Mouse (Mus musculus): ENCODE results near the gene Cdc42se2. TPM values are rescaled to one million over a fixed set of nuclear protein-coding genes. Genes with fewer than 3 reads are reported as not detected.
A peak's percentile ranks its signal among the peaks of the same experiment; 100 is the strongest.

The Cdc42se2 gene
- polyA plus RNA-seq, 1 experiment from 2014 or later: 184 TPM

DNA sequence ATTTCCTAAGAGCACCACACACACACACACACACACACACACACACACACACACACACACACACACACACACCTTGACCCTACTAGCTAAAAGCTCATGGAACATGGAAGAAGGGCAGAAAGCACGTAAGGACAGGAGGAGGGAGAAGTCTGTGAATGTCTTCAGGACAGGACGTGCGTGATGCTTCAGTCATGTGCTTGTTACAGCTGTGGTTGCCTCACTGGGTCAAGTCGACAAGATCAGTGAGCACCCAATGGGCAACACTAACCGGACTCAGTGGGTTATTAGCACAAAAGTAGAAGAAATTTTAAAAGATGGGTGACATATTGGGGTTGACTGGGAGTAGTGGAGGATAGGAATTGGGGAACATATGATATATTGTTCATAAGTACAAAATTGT lies 17.6 kb downstream of the Cdc42se2 start:
- Histone ChIP-seq H3K9ac (replicated peaks; ENCODE audit: low read depth, low read length) (no peak overlapping the region), H3K9me3 (ENCODE audit: control insufficient read depth, low read length) (no peaks in the 10 kb centered on the region), H3K36me3 (ENCODE audit: control insufficient read depth, insufficient read depth) (no peaks in the 10 kb centered on the region), H3K4me1 (replicated peaks; ENCODE audit: control insufficient read depth, insufficient read depth, low read length) (peaks cover 13% of the 10 kb centered on the region), H3K27ac (ENCODE audit: low read length) (no peak overlapping the region), H3K27me3 (replicated peaks; ENCODE audit: control insufficient read depth, insufficient read depth, low read length) (no peaks in the 10 kb centered on the region), H3K4me3 (replicated peaks; ENCODE audit: low read length) (no peak overlapping the region), H3K4me2 (ENCODE audit: low read length) (no peak overlapping the region)
- no peak for ATAC-seq
- 81% methylated on average over 5 of the region's 5 CpGs for WGBS

DNA sequence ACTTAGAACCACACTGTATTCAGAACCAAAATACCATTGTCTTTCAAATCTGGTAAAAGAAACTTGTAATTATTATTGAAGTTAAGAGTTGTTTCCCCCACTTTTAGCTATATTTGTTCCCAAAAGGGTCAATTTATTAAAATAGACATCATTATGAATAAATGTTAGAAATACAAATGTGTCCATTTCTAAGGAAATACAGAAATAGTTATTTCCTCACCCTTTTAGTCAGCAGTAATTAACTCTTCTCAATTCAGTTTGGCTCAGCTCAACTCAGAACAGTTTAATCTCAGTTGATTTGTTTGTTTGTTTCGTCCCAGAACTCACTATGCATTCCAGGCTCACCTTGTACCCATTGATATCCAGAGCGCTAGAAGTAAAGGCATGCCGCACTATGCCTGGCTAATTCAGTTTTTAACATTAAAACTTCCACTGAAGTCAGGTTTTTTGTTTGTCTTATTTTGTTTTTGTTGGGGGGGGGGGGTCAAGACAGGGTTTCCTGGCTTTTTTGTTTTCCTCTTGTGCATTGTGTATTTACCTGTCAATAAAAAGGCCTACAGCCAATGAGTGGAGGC lies 19.3 kb downstream of the Cdc42se2 start:
- H3K27me3 ChIP-seq (replicated peaks; ENCODE audit: control insufficient read depth, insufficient read depth, low read length): no peaks in the 10 kb centered on the region
- ATAC-seq: no peak
- no peak overlapping the region for H3K27ac ChIP-seq (ENCODE audit: low read length)
- H3K36me3 ChIP-seq (ENCODE audit: control insufficient read depth, insufficient read depth): no peaks in the 10 kb centered on the region
- no peak overlapping the region for H3K4me2 ChIP-seq (ENCODE audit: low read length)
- 45% methylated on average over 3 of the region's 3 CpGs for WGBS
- H3K9ac ChIP-seq (replicated peaks; ENCODE audit: low read depth, low read length): no peak overlapping the region
- no peaks in the 10 kb centered on the region for H3K9me3 ChIP-seq (ENCODE audit: control insufficient read depth, low read length)
- H3K4me3 ChIP-seq (replicated peaks; ENCODE audit: low read length): no peak overlapping the region
- peaks cover 13% of the 10 kb centered on the region for H3K4me1 ChIP-seq (replicated peaks; ENCODE audit: control insufficient read depth, insufficient read depth, low read length)

DNA sequence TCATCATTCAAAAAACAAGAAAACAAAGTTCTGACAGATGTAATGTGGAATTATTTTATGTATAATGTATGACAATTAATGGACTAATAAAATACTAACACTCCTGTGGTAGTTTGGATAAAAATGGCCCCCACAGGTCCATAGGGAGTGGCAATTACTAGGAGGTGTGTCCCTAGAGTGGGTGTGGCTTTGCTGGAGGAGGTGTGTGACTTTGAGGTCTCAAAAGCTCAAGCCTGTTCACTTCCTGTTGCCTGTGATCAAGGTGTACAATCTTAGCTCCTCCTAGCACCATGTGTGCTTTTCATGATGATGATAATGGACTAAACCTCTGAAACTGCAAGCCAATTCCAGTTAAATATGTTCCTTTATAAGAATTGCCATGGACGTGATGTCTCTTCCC lies 22.7 kb downstream of the Cdc42se2 start:
- Histone ChIP-seq H3K9me3 (ENCODE audit: control insufficient read depth, low read length) (no peaks in the 10 kb centered on the region), H3K4me1 (replicated peaks; ENCODE audit: control insufficient read depth, insufficient read depth, low read length) (peaks cover 13% of the 10 kb centered on the region), H3K36me3 (ENCODE audit: control insufficient read depth, insufficient read depth) (no peaks in the 10 kb centered on the region), H3K4me2 (ENCODE audit: low read length) (no peak overlapping the region), H3K9ac (replicated peaks; ENCODE audit: low read depth, low read length) (no peak overlapping the region), H3K27ac (ENCODE audit: low read length) (no peak overlapping the region), H3K4me3 (replicated peaks; ENCODE audit: low read length) (no peak overlapping the region), H3K27me3 (replicated peaks; ENCODE audit: control insufficient read depth, insufficient read depth, low read length) (no peaks in the 10 kb centered on the region)
- 89% methylated on average over 1 of the region's 1 CpGs for WGBS
- ATAC-seq: no peak

DNA sequence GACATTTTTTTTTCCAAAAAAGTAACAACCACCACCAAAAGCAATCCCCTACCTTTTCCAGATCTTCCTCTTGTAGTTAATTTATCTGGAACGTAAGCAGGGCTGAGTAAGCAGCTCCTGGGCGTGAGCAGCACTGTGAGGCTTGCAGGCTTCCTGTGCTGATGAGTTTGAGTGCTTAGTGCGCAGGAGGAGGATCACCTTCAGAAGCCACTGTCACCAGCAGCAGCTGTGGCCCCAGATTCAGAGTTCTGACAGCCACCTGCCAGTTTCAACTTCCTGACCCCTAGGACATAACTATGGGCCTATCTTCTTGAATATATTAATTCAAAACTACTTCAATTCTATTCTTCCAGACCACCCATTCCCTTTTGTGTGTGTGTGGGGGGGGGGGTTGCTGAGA lies 23.4 kb downstream of the Cdc42se2 start:
- WGBS: 77% methylated on average over 3 of the region's 3 CpGs
- no peak overlapping the region for H3K27ac ChIP-seq (ENCODE audit: low read length)
- no peaks in the 10 kb centered on the region for H3K27me3 ChIP-seq (replicated peaks; ENCODE audit: control insufficient read depth, insufficient read depth, low read length)
- H3K9me3 ChIP-seq (ENCODE audit: control insufficient read depth, low read length): no peaks in the 10 kb centered on the region
- H3K4me3 ChIP-seq (replicated peaks; ENCODE audit: low read length): no peak overlapping the region
- H3K9ac ChIP-seq (replicated peaks; ENCODE audit: low read depth, low read length): no peak overlapping the region
- no peaks in the 10 kb centered on the region for H3K36me3 ChIP-seq (ENCODE audit: control insufficient read depth, insufficient read depth)
- ATAC-seq: no peak
- peaks cover 12% of the 10 kb centered on the region for H3K4me1 ChIP-seq (replicated peaks; ENCODE audit: control insufficient read depth, insufficient read depth, low read length)
- no peak overlapping the region for H3K4me2 ChIP-seq (ENCODE audit: low read length)

DNA sequence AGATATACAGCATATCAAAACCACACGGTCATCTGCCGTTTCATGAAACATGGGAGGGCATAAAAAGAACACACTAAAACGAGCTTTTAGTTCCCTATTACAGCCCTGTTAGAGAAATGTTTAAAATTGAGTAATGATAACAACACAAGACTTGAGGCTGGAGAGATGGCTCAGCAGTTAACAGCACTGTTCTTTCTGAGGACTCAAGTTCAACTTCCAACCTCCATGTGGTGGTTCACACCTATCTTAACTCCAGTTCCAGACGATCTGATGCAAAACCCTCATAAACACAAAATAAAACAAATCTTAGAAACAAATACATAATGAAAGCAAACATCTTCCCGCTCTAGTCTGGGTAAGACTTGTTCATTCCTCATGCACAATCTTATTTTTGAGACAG lies 24.7 kb downstream of the Cdc42se2 start:
- Histone ChIP-seq H3K9me3 (ENCODE audit: control insufficient read depth, low read length) (no peaks in the 10 kb centered on the region), H3K27ac (ENCODE audit: low read length) (no peak overlapping the region), H3K4me3 (replicated peaks; ENCODE audit: low read length) (no peak overlapping the region), H3K9ac (replicated peaks; ENCODE audit: low read depth, low read length) (no peak overlapping the region), H3K4me2 (ENCODE audit: low read length) (no peak overlapping the region), H3K36me3 (ENCODE audit: control insufficient read depth, insufficient read depth) (no peaks in the 10 kb centered on the region), H3K27me3 (replicated peaks; ENCODE audit: control insufficient read depth, insufficient read depth, low read length) (no peaks in the 10 kb centered on the region), H3K4me1 (replicated peaks; ENCODE audit: control insufficient read depth, insufficient read depth, low read length) (peaks cover 15% of the 10 kb centered on the region)
- ATAC-seq: no peak
- WGBS: 92% methylated on average over 5 of the region's 5 CpGs

DNA sequence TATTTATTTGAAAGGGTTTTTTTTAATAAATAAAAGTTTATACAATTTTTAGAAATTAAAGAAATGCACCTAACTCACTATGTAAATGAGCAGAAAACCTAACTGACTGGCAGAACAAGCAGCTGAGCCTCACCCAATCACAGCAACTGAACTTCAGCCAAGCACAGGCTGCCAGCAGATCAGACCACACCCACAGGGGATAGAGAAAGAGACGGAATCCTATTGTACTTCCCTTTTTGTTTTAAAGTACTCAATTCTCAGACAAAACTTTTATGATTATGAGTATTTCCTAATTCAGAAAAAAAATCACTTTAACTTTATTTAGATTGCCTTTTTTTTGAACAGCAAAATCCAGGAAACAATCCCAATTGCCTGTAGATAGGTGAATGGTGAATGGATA lies 29.5 kb downstream of the Cdc42se2 start:
- H3K4me1 ChIP-seq (replicated peaks; ENCODE audit: control insufficient read depth, insufficient read depth, low read length): peaks cover 37% of the 10 kb centered on the region
- no peak overlapping the region for H3K9ac ChIP-seq (replicated peaks; ENCODE audit: low read depth, low read length)
- no peaks in the 10 kb centered on the region for H3K27me3 ChIP-seq (replicated peaks; ENCODE audit: control insufficient read depth, insufficient read depth, low read length)
- no peak overlapping the region for H3K27ac ChIP-seq (ENCODE audit: low read length)
- H3K9me3 ChIP-seq (ENCODE audit: control insufficient read depth, low read length): no peaks in the 10 kb centered on the region
- 3% methylated on average over 1 of the region's 1 CpGs for WGBS
- no peak overlapping the region for H3K4me2 ChIP-seq (ENCODE audit: low read length)
- peaks cover 2% of the 10 kb centered on the region; the same call in 1 of the 2 replicates for H3K36me3 ChIP-seq (ENCODE audit: control insufficient read depth, insufficient read depth)
- no peak for ATAC-seq
- H3K4me3 ChIP-seq (replicated peaks; ENCODE audit: low read length): no peak overlapping the region

DNA sequence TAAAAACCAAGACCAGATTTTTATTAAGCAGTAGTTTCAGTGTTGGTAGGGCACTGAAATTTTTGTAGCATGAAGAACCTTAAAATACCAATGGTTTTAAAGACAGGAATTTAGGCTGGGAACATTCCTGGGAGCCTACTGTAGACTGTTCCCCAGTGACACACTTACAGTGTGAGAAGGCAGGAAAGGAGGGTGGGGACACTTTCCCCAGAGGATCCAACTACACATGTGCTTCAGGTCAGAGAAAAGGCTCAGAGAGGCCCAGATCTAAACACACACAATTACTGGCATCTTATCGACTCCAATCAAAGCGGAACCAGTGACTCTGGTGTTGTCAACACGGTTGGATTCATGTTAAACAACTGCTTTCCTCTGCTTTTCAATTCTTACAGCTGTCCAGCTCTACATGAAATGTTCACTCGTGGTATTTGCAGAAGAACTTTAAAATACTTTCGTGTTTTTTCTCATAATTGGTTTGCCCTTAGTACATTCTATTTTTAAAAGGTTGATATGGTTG lies 32.3 kb downstream of the Cdc42se2 start:
- Histone ChIP-seq H3K9ac (replicated peaks; ENCODE audit: low read depth, low read length) (no peak overlapping the region), H3K27ac (ENCODE audit: low read length) (peak overlapping the region; percentile 93), H3K36me3 (ENCODE audit: control insufficient read depth, insufficient read depth) (peaks cover 5% of the 10 kb centered on the region; the same call in 1 of the 2 replicates), H3K4me2 (ENCODE audit: low read length) (no peak overlapping the region), H3K9me3 (ENCODE audit: control insufficient read depth, low read length) (no peaks in the 10 kb centered on the region), H3K4me1 (replicated peaks; ENCODE audit: control insufficient read depth, insufficient read depth, low read length) (peaks cover 35% of the 10 kb centered on the region), H3K27me3 (replicated peaks; ENCODE audit: control insufficient read depth, insufficient read depth, low read length) (no peaks in the 10 kb centered on the region), H3K4me3 (replicated peaks; ENCODE audit: low read length) (no peak overlapping the region)
- WGBS: 26% methylated on average over 5 of the region's 5 CpGs
- no peak for ATAC-seq

DNA sequence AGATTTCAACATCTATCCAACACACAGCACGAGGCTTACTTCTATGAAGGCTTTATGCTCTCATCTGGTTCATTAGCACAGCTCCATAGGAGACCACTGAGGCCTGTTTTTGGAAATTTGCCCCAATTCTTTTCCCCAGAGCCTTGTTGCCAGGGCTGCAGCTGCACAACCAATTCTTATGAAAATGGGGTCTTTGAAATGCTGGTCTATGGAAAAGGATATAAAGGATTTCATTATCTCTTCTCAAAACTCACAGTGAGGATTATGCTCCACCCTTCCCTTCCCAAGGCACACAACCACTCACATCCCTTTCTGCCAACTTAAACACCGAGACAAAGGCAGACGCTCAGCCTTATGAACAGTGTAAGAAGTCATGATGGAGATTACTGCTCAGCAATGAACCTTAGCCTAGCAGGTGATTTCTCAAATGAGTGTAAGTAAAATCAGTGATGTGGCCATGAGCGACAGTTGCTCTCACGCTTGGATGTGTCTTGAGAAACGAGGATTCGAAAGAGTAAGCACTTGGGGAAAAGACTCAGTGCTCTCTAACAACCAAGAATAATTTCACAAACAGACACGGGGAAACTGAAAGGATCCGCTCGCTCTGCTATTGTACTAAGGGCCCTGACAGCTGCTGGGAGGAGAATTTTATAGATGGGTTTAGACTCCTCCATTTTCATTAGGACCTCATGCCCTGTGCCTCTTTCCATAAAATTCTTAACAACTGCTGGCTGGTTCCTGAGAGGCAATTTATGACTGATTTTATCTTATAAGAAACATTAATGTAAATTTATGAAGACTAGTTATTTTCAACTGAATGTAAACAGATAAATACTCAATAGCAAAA lies 33.0 kb downstream of the Cdc42se2 start:
- 2% methylated on average over 10 of the region's 10 CpGs for WGBS
- H3K27ac ChIP-seq (ENCODE audit: low read length): peak overlapping the region; percentile 93
- H3K9me3 ChIP-seq (ENCODE audit: control insufficient read depth, low read length): no peaks in the 10 kb centered on the region
- peak overlapping the region; percentile 30; the same call in 1 of the 2 replicates for H3K9ac ChIP-seq (replicated peaks; ENCODE audit: low read depth, low read length)
- no peak overlapping the region for H3K4me3 ChIP-seq (replicated peaks; ENCODE audit: low read length)
- peak overlapping the region; percentile 36 for H3K4me2 ChIP-seq (ENCODE audit: low read length)
- peaks cover 35% of the 10 kb centered on the region for H3K4me1 ChIP-seq (replicated peaks; ENCODE audit: control insufficient read depth, insufficient read depth, low read length)
- peaks cover 5% of the 10 kb centered on the region; the same call in 1 of the 2 replicates for H3K36me3 ChIP-seq (ENCODE audit: control insufficient read depth, insufficient read depth)
- peak; percentile 94 for ATAC-seq
- H3K27me3 ChIP-seq (replicated peaks; ENCODE audit: control insufficient read depth, insufficient read depth, low read length): no peaks in the 10 kb centered on the region

DNA sequence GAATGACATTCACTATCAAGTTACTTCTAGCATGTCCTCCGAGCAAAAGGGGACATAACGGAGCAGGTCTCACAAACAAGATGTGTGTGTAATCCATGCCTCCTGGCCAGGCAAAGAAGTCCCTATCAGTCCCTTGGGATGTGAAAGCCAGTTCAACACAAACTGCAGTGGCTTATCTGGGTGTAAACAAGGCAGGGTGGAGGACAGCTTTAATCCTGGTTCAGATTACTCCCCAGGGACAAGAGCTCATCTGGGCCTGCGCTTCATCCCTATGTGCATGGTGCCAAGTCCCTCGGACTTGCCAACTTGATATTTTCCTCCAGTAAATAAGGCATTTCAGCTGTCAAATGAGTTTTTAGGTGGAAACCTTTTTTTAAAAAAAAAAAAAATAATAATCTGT lies 36.0 kb downstream of the Cdc42se2 start:
- no peak overlapping the region for H3K4me2 ChIP-seq (ENCODE audit: low read length)
- 62% methylated on average over 4 of the region's 4 CpGs for WGBS
- no peak overlapping the region for H3K4me3 ChIP-seq (replicated peaks; ENCODE audit: low read length)
- no peak for ATAC-seq
- peaks cover 5% of the 10 kb centered on the region; the same call in 1 of the 2 replicates for H3K36me3 ChIP-seq (ENCODE audit: control insufficient read depth, insufficient read depth)
- no peaks in the 10 kb centered on the region for H3K27me3 ChIP-seq (replicated peaks; ENCODE audit: control insufficient read depth, insufficient read depth, low read length)
- no peaks in the 10 kb centered on the region for H3K9me3 ChIP-seq (ENCODE audit: control insufficient read depth, low read length)
- no peak overlapping the region for H3K9ac ChIP-seq (replicated peaks; ENCODE audit: low read depth, low read length)
- peaks cover 23% of the 10 kb centered on the region for H3K4me1 ChIP-seq (replicated peaks; ENCODE audit: control insufficient read depth, insufficient read depth, low read length)
- H3K27ac ChIP-seq (ENCODE audit: low read length): peak overlapping the region; percentile 20; the same call in 1 of the 2 replicates

Data from forebrain, embryonic 16.5 days (tissue).